Mouse (Mus musculus): ENCODE results near the gene Golga4.

DNA sequence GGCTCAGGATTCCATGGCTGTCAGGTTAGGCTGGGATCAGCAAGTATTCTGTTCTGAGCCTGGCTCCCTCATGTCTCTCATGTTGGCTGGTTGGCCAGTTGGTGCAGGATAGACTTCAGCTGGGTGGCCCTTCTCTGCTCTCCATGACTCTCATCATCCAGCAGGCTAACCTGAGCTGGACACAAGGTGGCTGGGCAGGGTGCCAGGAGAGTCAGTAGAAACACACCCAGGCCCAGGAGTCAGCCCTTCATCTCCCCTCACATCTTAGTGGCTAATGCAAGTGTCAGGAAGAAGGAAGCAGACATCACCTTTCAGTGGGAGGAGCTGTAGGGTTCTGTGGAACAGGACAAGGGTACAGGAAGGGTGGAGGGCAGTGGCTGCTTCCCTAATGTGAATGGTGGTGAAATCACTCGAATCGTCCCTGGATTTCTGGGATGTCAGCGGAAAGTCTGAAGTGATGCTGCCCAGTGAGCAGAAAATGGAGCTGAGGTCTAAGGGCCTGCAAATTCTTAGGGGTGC lies 112.7 kb downstream of the Golga4 start:
- TF ChIP-seq GATA1 (IDR thresholded peaks at IDR 0.05; ENCODE audit: borderline replicate concordance, low read length) (no peak), FLI1 (IDR thresholded peaks at IDR 0.05; ENCODE audit: low read length) (no peak)
